Mouse (Mus musculus): ENCODE measurements around the gene Bcl2.

GRCm38 (mm10) chr1:106664978-106665377, 49.1 kb downstream of the Bcl2 start:
- TF ChIP-seq CTCF (conservative IDR thresholded peaks at IDR 0.05; ENCODE audit: insufficient read depth, insufficient read length, low read depth, low read length) (no peak), POLR2A (IDR thresholded peaks at IDR 0.05; ENCODE audit: low read depth, low read length) (no peak)

Data from kidney, adult 2 months (tissue).